Mouse (Mus musculus) bone marrow, adult 2 months (tissue): Measurements from ENCODE around the gene Hpdl.
A peak's percentile ranks its signal among the peaks of the same experiment; 100 is the strongest.

Experiments
- CTCF ChIP-seq: fragments of 200-500 bp; IDR thresholded peaks from 2 replicates; pipeline ENCODE4 v1.5.1; 2011; ENCODE audit warnings: low read length, control low read depth; ENCODE audit not compliant: control insufficient read depth, insufficient read depth
- POLR2A ChIP-seq: fragments of 200-500 bp; IDR thresholded peaks from 2 replicates; pipeline ENCODE4 v1.6.1; 2011; ENCODE audit warnings: low read depth, mild to moderate bottlenecking, control low read depth, low read length, borderline replicate concordance; ENCODE audit not compliant: control insufficient read depth

DNA sequence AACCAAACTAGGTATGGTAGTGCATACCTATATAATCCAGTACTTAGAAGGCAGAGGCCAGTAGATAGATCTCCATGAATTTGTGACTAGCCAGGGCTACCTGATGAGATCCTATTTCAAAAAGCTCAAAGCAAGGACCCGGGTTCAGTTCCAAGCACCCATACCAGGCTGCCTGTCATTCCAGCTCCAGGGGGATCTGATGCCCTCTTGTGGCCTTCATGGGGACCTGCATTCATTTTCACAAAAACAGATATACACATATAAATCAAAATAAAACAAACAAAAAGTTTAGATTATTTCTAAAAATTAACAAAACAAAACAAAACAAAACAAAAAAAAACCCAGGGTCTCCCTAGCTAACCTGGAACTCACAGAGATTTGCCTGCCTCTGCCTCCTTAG lies 34.9 kb downstream of the Hpdl start:
- TF ChIP-seq CTCF (peak; percentile 32; the same call in 1 of the 2 replicates), POLR2A (no peak)
